Mouse (Mus musculus): Measurements from ENCODE around the gene Lrmda. TPM values are rescaled to one million over a fixed set of nuclear protein-coding genes. Genes with fewer than 3 reads are reported as not detected.

The Lrmda gene
- total RNA-seq, 2 experiments from 2014 or later, result 0.27 TPM; not detected in 1

DNA sequence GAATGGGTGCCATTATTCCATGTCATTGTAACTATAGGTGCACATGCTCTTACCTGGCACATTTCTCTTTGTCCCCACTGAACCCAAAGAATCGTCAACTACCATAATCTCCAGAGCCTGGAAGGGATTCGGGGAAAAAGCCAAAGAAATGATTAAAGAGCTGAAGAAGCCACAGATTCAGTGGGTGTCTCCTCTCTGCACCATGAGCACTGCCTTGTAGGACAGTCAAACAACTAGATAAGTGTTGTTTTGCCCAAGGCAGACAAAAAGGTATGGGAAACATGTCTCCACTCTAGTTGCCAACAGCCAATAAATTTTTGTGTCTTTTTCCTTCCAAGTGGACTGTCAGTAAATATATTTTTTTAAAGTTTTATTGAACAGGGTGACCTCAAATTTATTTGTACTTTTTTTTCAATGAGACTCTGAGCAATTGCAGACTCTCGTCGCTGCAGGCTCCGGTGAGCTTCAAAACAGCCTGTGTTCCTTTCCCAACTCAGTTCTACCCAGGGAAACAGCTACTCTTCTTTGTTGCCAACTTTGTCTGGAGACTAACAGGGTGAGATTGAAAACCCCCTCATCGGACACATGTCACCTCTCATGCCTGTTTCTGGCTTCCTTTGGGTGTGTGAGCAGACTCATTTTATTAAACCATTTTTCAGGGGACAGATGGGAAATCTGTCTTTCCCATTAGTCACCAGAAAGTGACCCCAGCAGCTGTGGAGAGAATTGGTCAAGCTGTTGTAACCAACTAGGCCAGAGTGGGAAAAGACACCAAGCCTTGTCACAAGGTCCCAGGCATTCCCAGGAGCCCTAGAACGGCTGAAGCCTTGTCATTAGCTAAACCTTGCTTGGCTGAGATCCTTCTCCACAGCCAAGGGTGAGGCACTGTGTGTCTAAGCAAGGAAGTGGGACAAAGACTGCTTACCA is 886.5 kb downstream of the Lrmda start:
- DNase-seq (ENCODE audit: extremely low spot score in 1 of 2, low spot score in 1 of 2), result no peak

DNA sequence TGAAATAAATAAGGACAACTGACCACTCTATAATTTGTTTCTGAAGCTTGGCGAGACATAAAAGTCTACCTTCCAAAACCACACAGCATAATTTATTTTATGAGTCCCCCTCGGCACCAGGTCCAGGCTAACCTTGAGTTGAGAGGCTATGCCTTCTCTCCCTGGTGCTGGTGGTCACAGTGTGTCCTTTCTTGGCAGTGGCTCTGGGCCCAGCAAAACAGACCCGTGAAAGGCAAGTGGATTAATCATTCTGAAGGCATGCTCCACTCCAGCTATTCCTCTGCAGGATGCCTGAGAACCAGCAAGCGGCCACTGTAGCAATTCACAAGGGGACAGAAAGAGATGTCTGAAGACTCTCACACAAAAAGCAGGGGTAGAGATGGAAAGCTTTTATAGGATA is 887.2 kb downstream of the Lrmda start:
- DNase-seq (ENCODE audit: extremely low spot score in 1 of 2, low spot score in 1 of 2), result peak in 1 of 2 experiments; percentile 6

DNA sequence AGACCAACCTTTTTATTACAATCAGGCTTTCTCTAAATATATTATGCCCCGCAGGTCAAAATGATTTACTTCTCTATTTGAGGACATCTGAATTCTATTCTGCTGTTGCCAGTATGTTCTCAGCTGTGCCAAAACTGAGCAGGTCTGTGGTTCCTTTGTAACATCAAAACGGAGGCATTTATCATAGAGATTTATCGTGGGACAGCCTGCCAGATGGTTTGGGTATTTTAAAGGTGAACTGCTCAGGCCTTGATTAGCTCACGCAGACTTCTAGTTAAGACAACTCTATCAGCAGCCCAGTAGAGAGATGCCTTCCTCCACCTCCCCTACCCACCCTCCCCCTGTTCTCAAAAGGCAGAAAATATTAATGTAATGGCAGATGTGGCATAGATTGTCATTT is 887.7 kb downstream of the Lrmda start:
- no peak for DNase-seq (ENCODE audit: extremely low spot score in 1 of 2, low spot score in 1 of 2)

DNA sequence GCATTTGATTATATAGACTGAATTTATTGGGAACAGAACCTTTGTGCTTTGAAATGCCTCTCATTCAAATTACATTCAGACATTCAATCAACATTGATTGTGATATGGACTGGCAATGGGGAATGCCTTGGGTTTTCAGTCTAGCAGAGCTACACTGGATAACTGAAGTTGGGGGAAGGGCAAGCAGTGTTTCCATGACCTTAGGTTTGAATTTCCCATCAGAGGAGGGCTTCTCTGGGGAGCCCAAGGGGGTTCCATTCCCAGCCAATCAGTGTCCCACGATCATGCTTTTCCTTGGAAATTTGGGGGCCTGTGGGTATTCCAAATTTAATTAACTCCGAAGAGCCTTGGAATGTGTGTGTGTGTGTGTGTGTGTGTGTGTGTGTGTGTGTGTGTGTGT is 888.5 kb downstream of the Lrmda start:
- no peak for DNase-seq (ENCODE audit: extremely low spot score in 1 of 2, low spot score in 1 of 2)

DNA sequence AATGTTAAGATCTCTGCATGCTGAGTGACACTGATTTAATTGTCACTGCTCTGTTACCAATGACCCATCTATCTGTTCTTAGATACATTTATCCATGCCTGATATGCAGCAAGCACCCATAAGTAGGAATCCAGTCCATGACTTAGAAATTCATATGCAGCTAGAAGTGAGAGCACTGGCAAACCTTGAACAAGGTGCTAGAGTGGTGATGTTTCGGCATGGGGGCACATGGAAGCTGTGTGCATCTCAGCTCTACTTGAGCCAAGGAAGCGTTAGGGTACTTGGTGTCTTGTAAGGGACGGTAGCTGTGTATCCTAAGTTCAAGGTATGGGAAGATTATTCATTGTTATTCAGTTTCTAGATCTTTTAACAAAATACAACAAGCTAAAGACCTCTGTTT is 896.0 kb downstream of the Lrmda start:
- DNase-seq (ENCODE audit: extremely low spot score in 1 of 2, low spot score in 1 of 2), result no peak

DNA sequence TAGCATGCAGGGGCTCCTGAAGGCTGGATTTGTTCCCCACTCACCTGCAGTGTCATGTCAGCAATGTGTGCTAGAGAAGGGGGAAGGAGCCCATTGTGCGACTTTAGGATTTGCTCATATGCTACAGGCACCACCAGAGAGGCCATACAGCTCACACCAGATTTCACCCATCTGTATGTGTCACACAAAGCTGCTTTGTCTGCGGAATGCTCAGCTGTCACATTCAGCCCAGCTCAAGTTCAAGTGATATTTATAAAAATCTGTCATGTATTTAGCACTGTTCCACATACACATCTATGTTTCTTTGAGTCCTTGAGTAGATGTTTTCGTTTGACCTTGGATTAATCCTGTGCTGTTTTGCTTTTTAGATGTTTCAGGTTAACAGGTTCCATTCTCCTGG is 899.0 kb downstream of the Lrmda start:
- no peak for DNase-seq (ENCODE audit: extremely low spot score in 1 of 2, low spot score in 1 of 2)

DNA sequence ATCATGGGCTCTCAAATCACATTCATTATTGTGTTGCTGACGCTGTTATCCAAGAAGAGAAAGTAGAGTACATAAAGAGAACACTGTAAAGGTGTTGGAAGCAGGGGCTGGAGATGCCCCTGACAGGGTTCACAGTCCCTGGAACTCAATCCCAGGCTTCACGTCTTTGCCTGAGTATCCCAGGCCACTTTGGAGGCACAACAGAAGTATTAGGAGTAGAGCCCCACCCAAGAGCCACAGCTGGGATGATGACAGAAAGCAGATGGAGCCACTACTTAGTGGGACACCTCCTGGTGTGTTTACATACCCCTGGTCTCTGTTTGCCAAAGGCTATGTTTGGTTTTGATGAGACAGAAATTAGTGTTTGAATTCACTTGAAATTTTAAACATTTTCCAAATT is 899.4 kb downstream of the Lrmda start:
- no peak for DNase-seq (ENCODE audit: extremely low spot score in 1 of 2, low spot score in 1 of 2)

DNA sequence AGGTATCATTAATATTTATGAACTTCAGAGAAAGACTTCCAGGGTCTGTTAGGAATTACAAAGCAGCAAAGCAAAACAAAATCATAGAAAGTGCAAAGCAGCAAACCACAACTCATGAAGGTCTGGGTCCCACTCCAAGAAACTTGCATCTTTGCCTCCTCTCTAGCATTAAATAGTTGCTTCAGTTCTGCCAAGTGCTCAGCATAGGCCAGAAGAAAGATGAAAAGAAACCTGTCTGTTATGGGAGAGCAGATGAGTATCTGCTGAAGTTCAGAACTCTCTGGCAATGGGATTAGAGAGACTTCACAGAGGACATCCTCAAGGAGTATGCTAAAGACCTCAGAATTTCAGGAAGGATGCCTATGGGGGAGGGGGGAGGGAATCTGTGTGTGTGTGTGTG is 901.6 kb downstream of the Lrmda start:
- DNase-seq (ENCODE audit: extremely low spot score in 1 of 2, low spot score in 1 of 2), result no peak

DNA sequence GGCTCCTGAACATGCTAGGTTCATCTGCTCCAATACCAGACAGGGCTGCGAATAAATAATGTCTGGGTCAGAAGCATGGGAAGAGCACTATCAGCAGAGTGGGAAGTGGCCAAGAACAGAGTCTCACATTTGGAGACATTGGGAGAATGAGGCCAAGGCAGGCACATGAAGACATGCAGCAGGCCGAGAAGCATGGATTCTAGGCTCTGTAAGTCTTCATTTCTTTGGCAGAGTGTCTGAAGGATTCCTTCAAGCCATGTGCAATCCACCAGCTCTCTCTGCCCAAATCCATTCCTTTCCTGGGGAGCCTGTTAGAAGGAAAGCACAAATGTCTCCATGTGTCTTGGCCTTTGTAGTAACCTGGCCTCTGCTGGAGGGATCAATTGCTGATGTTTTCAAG is 902.3 kb downstream of the Lrmda start:
- no peak for DNase-seq (ENCODE audit: extremely low spot score in 1 of 2, low spot score in 1 of 2)

DNA sequence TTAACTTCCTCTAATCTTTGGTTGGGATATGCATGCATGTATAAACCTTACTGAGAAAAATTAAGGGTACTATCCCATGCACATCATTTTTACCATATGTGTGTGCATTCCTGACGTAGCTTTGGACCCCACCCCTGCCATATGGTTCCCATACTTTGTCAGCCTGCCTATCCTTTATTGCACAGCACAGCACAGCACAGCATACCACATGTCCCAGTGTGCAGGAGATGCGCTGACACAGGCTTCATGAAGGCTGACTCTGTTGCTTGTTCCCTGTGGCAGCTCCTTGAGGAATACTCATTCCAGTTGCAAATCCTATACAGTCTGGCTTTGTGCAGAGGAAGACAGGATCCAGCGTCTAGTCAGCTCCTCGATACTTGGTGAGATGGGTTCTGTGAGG is 903.1 kb downstream of the Lrmda start:
- no peak for DNase-seq (ENCODE audit: extremely low spot score in 1 of 2, low spot score in 1 of 2)

DNA sequence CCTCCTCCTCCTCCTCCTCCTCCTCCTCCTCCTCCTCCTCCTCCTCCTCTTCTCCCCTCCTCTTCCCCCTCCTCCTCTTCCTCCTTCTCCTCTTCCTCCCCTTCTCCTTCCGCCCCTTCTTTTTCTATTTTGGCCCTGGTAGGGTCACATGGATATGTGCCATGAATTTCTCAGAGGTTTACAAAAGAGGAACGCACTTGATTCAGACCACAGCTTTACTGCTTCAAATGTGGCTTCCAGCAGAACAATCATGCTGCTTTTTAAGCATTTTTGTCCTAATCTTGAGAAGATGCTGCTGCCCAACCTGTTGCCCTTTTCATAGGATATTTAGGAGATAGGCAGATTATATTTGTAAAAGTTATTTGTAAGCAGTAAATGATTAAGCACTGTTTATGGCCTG is 903.7 kb downstream of the Lrmda start:
- no peak for DNase-seq (ENCODE audit: extremely low spot score in 1 of 2, low spot score in 1 of 2)

DNA sequence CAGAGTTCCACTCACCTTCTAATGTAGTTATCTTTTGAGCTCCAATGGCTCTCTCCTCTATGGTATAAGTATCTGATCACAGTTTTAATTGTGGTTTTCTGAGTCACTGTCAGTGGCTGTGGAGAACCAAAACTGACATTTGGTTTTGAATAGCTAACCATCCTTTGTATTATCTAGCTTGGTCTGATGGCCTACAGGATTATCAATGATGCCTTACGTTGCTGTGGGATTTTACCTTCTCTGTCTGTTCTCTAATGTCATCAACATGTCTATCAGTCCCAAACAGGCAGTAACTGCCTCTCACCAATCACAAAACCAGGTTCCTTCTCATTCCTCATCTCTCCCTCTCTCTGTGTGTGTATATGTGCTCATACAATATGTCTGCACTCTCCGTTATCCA is 908.8 kb downstream of the Lrmda start:
- DNase-seq (ENCODE audit: extremely low spot score in 1 of 2, low spot score in 1 of 2), result no peak

DNA sequence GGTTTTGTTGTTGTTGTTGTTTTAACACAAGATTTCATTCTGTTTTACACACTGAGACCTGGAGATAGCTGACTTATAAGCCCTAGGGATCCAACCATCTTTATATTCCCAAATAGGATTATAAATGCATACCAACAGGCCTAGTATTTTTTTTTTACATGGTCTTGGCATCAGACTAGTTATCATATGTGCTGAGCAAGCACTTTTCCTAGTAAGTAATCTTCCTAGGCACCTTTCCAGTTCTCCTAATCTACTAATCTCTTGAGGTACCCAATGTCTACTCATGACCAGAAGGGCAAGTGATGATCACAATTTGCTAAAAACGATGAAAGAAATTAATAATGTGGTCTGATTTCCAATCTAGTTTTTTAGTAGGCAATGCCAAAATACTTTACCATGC is 909.2 kb downstream of the Lrmda start:
- no peak for DNase-seq (ENCODE audit: extremely low spot score in 1 of 2, low spot score in 1 of 2)

DNA sequence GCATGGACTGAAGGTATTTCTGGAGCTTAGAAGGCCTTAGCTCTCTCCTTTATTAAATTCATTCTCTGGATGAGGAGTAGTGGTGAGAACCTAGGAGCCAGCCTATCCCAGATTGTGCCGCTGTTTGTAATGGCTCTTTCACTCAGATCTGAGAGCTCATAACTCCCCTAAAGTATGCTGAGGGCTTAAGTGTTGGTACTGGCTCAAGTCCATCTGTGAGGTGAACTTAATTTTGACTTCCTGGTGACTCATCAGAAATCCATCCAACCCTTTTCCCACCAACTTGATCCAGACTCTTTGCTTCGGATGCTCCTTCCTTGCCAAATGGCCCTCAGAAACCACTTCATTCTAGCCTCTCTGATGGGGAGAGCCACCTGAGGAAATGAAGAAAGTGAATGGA is 910.1 kb downstream of the Lrmda start:
- DNase-seq (ENCODE audit: extremely low spot score in 1 of 2, low spot score in 1 of 2), result no peak

DNA sequence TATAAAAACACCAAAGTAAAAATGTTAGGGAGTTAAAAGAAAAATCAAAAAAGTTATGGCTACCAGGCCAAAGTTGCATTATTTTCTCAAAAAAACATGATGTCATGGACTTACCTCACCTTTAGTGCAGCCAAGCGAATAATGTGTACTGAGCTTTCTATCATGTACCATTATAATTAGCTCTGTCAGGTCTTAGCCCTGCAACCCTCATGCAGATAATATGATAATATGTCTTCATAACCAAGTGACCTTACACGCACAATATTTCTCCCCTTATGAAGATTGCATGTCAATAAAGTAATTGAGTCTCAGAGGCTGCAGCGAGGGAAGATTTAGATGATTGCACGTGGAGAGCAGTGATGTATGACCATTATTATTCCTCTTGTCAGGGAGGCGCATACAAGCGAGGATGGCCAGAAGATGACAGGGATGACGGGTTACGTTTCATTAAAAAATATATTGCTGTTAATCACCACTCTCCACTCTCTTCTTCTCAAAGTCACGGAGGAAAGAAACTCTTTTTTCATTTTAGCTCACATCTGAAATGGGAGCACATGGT is 911.1 kb downstream of the Lrmda start:
- no peak for DNase-seq (ENCODE audit: extremely low spot score in 1 of 2, low spot score in 1 of 2)

DNA sequence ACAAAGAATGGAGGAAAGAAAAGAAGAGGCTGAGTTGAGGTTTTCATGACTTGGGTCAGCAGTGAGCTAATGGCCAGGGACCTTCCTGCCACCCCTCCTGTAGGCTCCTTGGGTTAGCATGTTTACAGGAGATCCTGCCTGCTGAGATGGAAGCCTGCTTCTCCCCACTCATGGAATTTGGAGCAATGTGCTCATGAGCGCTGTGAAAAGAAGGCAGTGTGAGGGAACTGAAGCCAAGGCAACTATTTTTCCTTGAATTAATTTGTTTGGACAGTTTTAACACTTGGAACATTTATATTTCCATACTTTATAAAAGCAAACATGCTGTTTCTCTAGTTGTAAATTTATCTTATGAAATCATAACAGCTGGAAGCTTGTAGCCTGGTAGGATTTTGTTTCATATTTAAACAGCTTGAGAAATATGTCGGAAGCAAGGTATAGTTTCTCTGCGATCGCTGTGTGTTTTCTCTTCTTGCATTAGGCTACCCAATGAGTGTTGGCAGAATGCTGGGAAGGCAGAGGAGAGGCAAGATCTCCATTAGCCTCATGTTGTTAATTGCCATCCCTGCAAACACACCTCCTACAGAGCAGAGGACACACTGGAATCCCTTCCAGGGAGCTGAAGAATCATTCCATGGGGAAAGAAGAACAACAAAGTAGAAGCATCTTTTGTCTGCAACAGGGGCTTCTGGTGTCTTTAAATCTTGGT is 911.8 kb downstream of the Lrmda start:
- DNase-seq (ENCODE audit: extremely low spot score in 1 of 2, low spot score in 1 of 2), result no peak

DNA sequence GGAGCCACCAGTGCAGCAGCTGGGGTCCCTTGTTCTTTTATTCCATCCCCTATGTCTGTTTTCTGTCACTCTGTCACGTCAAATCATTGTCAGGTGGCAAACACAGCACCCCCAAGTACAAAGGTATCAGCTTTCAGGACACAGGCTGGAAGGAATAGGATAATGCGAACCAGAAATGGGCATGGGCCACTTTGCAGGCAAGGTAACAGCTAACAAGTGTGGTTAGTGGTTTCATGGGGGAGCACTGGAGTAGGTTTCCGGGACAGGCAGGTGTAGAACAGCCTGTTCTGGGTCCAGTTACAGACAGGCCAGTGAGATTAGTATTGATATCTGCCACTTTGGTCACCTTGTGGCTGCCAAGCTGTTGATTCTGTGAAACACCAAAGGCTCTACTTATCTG is 917.2 kb downstream of the Lrmda start:
- no peak for DNase-seq (ENCODE audit: extremely low spot score in 1 of 2, low spot score in 1 of 2)

DNA sequence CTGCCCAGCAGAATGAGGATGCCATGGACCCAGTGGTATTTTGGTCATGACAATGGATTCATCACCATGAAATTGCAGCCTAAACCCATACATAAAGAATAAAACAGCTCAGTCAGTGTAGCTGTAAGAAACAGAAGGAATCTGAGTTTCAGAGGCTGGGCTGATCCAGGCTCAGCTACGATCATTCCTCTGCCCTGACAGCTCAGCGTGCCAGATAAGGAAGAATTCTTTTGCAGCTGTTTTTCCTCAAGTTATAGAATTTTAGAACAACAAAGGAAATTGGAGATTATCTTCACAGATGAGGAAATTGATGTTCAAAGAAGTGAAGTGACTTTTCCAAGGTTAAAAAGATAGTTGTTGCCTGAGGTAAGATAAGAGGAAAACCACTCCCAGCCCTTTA is 921.1 kb downstream of the Lrmda start:
- no peak for DNase-seq (ENCODE audit: extremely low spot score in 1 of 2, low spot score in 1 of 2)

DNA sequence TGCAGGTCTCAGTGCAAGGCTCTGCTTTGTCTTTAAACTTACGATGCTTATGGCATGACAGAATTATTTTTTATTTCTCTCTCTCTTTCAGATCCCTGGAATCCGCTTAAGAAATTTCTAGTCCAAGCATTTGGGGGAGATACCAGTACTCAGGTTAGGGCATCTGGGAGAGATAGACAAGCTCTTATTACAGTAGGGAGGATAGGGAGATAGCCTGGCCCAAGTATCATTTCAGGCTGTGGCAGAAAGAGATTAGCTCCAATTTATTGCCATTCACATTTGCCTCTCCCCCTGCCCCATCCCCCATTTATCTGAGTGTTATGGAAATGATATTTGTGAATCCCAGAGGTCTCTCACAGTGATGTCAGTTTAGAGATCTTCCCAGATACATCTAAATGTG is 923.1 kb downstream of the Lrmda start:
- no peak for DNase-seq (ENCODE audit: extremely low spot score in 1 of 2, low spot score in 1 of 2)

DNA sequence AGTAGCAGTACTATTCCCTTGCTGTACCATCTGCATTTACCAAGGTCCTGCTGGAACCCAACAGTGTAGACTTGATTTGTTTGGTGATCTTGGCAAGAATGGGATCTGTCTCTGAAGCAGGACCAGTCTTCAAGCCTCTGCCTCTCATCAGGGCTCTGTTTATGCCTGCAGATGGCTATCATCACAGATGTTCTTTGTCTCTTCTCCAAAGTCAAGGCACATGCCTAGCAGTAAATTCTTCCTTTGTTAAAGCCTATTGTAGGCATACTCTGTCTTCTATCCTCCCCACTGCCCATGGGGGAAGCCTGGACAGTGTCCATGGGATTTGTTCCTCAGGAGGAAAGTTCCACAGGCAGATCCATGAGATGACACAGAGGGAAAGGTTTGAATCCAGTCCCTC is 930.0 kb downstream of the Lrmda start:
- no peak for DNase-seq (ENCODE audit: extremely low spot score in 1 of 2, low spot score in 1 of 2)

DNA sequence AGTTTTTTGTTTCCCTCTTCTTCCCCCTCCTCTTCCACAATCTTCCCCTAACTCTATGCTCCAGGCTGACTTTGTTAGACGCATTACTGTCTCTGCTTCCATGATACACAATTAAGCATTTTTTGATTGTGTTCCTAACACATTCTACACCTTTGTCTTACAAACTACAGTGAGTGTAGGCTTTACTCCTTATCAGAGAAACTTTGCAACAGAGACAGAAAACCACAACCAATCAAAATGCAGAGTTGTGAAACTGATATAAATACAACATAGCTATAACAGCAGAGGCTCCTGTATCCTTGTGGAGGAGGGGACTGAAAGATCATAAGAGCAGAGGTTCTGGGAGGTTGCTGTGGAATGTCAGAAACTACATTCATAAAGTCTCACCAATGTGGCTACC is 933.5 kb downstream of the Lrmda start:
- no peak for DNase-seq (ENCODE audit: extremely low spot score in 1 of 2, low spot score in 1 of 2)

DNA sequence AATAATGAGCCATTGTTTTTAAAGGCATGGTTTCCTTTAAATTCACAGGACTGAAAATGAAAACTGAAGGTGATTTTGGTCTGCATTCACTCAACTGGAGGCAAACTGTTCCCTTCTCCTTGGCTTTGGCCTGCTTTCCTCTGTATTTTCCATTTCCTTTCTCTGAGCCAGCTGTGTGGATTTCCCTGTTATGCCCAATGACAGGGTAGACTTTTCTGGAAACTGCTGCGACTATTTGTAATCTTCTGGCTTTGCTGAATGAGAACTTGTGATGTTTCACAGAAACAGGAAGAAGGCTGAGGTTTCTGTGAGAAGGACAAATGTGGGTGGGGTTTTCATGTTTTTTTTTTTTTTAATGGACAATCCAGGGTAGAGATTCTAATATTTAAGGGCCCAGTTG is 940.7 kb downstream of the Lrmda start:
- DNase-seq (ENCODE audit: extremely low spot score in 1 of 2, low spot score in 1 of 2), result no peak
